Mouse (Mus musculus) spleen, adult 2 months (tissue): ENCODE data around the gene Dynll1.

Experiments
- CTCF ChIP-seq: fragments of 200-500 bp; IDR thresholded peaks from 2 replicates; pipeline ENCODE4 v1.5.1; 2011; ENCODE audit warnings: mild to moderate bottlenecking, inconsistent platforms; ENCODE audit not compliant: insufficient read depth, insufficient read length, insufficient replicate concordance; ENCODE audit errors: extremely low read depth
- POLR2A ChIP-seq: fragments of 200-500 bp; IDR thresholded peaks from 2 replicates; pipeline ENCODE4 v1.6.1; 2011; ENCODE audit warnings: low read depth, low read length, inconsistent platforms

DNA sequence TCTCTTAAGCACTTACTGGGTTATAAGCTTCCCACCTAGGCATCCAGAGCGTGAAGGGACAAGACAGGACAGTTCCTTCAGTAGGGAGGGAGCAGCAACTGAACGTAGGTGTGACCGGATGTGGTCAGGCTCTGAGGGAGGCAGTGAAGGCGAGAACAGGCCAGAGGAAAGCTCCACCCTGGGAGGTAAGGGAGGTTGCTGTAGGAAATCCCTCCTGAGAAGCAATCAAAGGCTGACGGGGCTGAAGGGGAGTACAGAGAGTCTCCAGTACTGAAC lies 12.8 kb upstream of the Dynll1 start:
- TF ChIP-seq CTCF (no peak), POLR2A (no peak)
